Mouse (Mus musculus) bone marrow, adult 2 months (tissue): Measurements from ENCODE around the gene Sesn2. TPM values are rescaled to one million over a fixed set of nuclear protein-coding genes. Genes with fewer than 3 reads are reported as not detected.
"Not testable (repeated sequence)": the region's sequence is repeated elsewhere in the genome, so short reads cannot be mapped to it uniquely, and the experiment has no call there.

Experiments
- H3K27ac ChIP-seq: fragments of 200-500 bp; 2 replicates; pipeline ENCODE4 v1.5.1; 2012; ENCODE audit warnings: low read depth, mild to moderate bottlenecking, control low read depth, inconsistent platforms, low read length; ENCODE audit not compliant: control insufficient read depth, poor library complexity, insufficient read depth
- H3K4me1 ChIP-seq: fragments of 200-500 bp; 2 replicates; pipeline ENCODE4 v1.6.1; 2011; ENCODE audit warnings: low read length; ENCODE audit not compliant: control insufficient read depth, insufficient read depth
- H3K4me3 ChIP-seq: fragments of 200-500 bp; replicated peaks from 2 replicates; pipeline ENCODE3; 2011; ENCODE audit warnings: mild to moderate bottlenecking, low read depth, low read length, control low read depth; ENCODE audit not compliant: control insufficient read depth
- CTCF ChIP-seq: fragments of 200-500 bp; IDR thresholded peaks from 2 replicates; pipeline ENCODE4 v1.5.1; 2011; ENCODE audit warnings: low read length, control low read depth; ENCODE audit not compliant: control insufficient read depth, insufficient read depth
- POLR2A ChIP-seq: fragments of 200-500 bp; IDR thresholded peaks from 2 replicates; pipeline ENCODE4 v1.6.1; 2011; ENCODE audit warnings: low read depth, mild to moderate bottlenecking, control low read depth, low read length, borderline replicate concordance; ENCODE audit not compliant: control insufficient read depth
- WGBS: fragments of 180-500 bp; shearing (Covaris S2); methylation state at CpG from one replicate; pipeline ENCODE4 v1.1.7; 2018; 5-methylcytosine and 5-hydroxymethylcytosine counted together
- polyA plus RNA-seq: library from polyadenylated mRNA; stranded (reverse); fragments of >200 nt; gene quantifications from 2 replicates; pipeline ENCODE4 v1.2.4, GENCODE M21; 2011; ENCODE audit warnings: low replicate concordance; ENCODE audit not compliant: missing spikeins, insufficient read depth, insufficient read length

The Sesn2 gene
- polyA plus RNA-seq, 1 experiment = 20.0 TPM

DNA sequence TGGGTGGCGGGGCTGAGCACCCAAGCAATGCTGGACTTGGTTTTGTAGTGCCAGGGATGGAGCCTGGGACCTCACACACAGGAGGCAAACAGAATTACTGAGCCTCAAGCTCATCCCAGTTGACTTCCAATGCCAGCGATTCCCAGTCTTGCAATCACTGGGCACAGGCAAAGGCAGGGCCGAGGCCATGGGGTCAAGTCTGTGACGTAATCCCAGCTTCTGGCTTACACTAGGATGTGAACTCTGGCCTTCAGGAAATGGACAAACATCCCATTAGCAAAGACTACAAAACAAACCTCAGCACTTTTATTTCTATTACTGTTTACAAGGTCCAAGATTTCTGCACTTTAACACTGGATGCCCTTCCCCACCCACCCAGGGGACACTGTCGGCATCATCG is 18.6 kb downstream of the Sesn2 start:
- TF ChIP-seq POLR2A (no peak), CTCF (no peak)
- Histone ChIP-seq H3K4me3 (no peak overlapping the region), H3K27ac (no peak overlapping the region), H3K4me1 (peaks cover 2% of the 10 kb centered on the region; the same call in 1 of the 2 replicates)
- 69% methylated on average over 6 of the region's 6 CpGs for WGBS

GRCm38 (mm10) chr4:132491057-132491456 is 19.2 kb downstream of the Sesn2 start:
- Histone ChIP-seq H3K4me1 (peaks cover 2% of the 10 kb centered on the region; the same call in 1 of the 2 replicates), H3K27ac (no peak overlapping the region)

GRCm38 (mm10) chr4:132490273-132491010 is 19.9 kb downstream of the Sesn2 start:
- Histone ChIP-seq H3K4me3 (no peak overlapping the region), H3K27ac (peak overlapping the region; percentile 70; the same call in 1 of the 2 replicates), H3K4me1 (peaks cover 2% of the 10 kb centered on the region; the same call in 1 of the 2 replicates)
- TF ChIP-seq POLR2A (no peak), CTCF (no peak)
- 39% methylated on average over 15 of the region's 15 CpGs for WGBS

More at GRCm38 (mm10) chr4:132491057-132491456, 19.2 kb downstream of the Sesn2 start:
- no peak overlapping the region for H3K4me3 ChIP-seq
- WGBS = 58% methylated on average over 8 of the region's 8 CpGs
- TF ChIP-seq CTCF = no peak
- TF ChIP-seq POLR2A = no peak

GRCm38 (mm10) chr4:132488976-132489375 is 21.3 kb downstream of the Sesn2 start:
- no peak overlapping the region for H3K4me3 ChIP-seq
- WGBS = 76% methylated on average over 6 of the region's 6 CpGs
- TF ChIP-seq CTCF (no peak), POLR2A (no peak)
- H3K27ac ChIP-seq = no peak overlapping the region
- peaks cover 2% of the 10 kb centered on the region; the same call in 1 of the 2 replicates for H3K4me1 ChIP-seq

DNA sequence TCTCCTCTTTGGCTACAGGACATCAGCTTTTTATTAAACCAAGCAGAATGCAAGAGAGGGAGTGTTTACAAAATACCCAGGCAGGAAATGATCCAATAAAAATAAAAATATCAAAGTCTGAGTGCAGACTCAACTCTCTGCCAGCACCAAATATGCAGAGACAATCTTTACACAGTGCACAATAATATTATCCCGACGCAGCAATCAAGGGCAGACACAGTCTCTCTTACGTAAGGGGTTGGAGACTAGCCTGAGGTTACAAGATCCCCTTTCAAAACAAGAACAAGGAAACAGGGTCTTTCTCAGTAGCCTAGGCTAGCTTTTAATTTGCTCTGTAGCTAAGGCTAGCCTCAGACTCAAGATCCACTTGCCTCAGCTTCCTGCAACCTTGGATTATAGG is 21.8 kb downstream of the Sesn2 start:
- no peak overlapping the region for H3K27ac ChIP-seq
- no peak overlapping the region for H3K4me3 ChIP-seq
- WGBS = 41% methylated on average over 3 of the region's 3 CpGs
- TF ChIP-seq POLR2A = no peak
- no peak for TF ChIP-seq CTCF
- H3K4me1 ChIP-seq = peaks cover 2% of the 10 kb centered on the region; the same call in 1 of the 2 replicates

DNA sequence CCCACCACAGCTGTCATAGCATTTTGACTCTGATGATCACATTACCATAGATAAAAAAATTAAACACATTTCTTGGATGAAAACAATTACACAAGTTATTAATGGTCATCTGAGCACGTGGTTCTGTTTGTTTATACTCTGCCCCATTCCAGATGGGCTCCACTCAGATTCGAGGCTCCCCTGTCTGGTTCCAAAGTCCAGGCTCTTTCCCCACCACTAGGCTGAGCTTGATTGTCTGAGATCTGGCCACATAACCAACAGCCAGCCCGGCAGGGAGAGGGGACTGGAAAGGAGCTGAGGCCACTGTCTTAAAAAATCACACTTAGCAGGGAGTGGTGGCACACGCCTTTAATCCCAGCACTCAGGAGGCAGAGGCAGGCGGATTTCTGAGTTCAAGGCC is 25.5 kb downstream of the Sesn2 start:
- Histone ChIP-seq H3K27ac (no peak overlapping the region), H3K4me1 (no peaks in the 10 kb centered on the region), H3K4me3 (no peak overlapping the region)
- no peak for TF ChIP-seq POLR2A
- no peak for TF ChIP-seq CTCF
- WGBS = 76% methylated on average over 5 of the region's 5 CpGs

DNA sequence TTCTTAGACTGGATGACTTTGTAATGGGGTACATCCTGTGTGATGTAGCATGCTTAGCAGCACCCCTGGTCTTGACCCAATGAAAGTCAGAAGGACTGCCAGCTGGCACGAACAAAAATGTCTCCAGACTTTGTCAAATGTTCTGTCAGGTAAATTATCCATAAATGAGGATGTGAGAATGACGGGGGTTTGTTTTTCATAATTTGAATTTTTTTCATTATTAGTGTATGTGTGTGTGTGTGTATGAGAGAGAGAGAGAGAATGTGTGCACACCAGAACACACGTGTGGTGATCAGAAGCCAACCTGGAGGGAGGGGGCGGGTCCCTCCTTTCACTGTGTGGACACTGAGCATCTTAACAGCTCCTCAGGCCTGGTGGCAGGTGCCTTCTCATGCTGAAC is 26.1 kb downstream of the Sesn2 start:
- H3K4me1 ChIP-seq = no peaks in the 10 kb centered on the region
- WGBS = 75% methylated on average over 4 of the region's 4 CpGs

GRCm38 (mm10) chr4:132482956-132483608 is 27.2 kb downstream of the Sesn2 start:
- 81% methylated on average over 13 of the region's 13 CpGs for WGBS
- H3K4me3 ChIP-seq = no peak overlapping the region
- no peak overlapping the region for H3K27ac ChIP-seq
- H3K4me1 ChIP-seq = no peaks in the 10 kb centered on the region
- TF ChIP-seq CTCF (no peak), POLR2A (no peak)

More for the DNA sequence above, 26.1 kb downstream of the Sesn2 start:
- H3K4me3 ChIP-seq = no peak overlapping the region
- no peak overlapping the region for H3K27ac ChIP-seq
- TF ChIP-seq POLR2A = no peak
- TF ChIP-seq CTCF = no peak

DNA sequence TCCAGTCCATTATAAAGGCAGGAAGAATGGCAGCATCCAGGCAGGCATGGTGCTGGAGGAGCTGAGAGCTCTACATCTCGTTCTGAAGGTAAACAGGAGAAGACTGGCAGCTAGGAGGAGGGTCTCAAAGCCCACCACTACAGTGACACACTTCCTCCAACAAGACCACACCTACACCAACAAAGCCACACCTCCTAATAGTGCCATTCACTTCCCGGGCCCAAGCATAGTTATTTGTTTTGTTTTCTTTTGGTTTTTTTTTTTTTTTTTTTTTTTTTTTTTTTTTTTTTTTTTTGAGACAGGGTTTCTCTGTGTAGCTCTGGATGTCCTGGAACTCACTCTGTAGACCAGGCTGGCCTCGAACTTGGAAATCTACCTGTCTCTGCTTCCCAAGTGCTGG is 28.2 kb downstream of the Sesn2 start:
- not testable (repeated sequence) for H3K4me1 ChIP-seq, H3K27ac ChIP-seq, H3K4me3 ChIP-seq
- 73% methylated on average over 3 of the region's 3 CpGs for WGBS
